In the genomic region with DNA sequence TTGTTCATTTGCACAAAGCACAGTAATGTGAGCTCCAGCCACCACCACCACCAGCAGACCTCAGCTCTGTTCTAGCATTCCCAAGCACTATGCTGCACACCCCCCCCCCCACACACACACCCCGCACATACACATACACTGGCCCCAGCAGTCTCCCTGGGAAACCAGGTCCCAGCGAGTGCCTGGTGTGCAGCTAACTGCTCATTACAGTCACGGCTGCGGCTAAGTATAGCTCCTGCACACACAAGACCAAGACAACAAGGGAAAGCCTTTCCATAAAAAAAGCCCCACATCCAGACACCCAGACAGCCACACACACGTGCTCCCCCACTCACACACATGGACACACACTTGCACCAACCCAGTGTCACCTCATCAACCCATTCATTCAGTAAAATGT, we compare ENCODE assay signal across 21 mouse cellular contexts. TPM values are rescaled to one million over a fixed set of nuclear protein-coding genes. Genes with fewer than 3 reads are reported as not detected.
"Had no signal": no experiment of that assay in that cellular context is flagged by ENCODE, and none has a peak within 500 bp of the region (broad histone marks: within the 10 kb centered on the region; RNA-seq: fewer than 3 reads in every experiment).

No protein-coding gene starts in this region.

- H3K4me1 ChIP-seq: limb, embryonic 10.5 days; liver, embryonic 15.5 days had no signal

- ATAC-seq: midbrain, embryonic 15.5 days had no signal

- H3K4me2 ChIP-seq: liver, embryonic 11.5 days; liver, embryonic 15.5 days; lung, embryonic 14.5 days; midbrain, embryonic 11.5 days; midbrain, embryonic 15.5 days; neural tube, embryonic 12.5 days had no signal

- H3K36me3 ChIP-seq: limb, embryonic 10.5 days; liver, embryonic 15.5 days; midbrain, embryonic 15.5 days; neural tube, embryonic 12.5 days had no signal

- H3K9ac ChIP-seq: liver, embryonic 15.5 days; lung, embryonic 14.5 days; midbrain, embryonic 15.5 days; neural tube, embryonic 12.5 days had no signal

- DNase-seq: kidney, adult 18-20 months; kidney, postnatal 10 days; kidney, postnatal 4 days; lung, embryonic 14.5 days; lung, postnatal 10 days; lung, postnatal 4 days; retina, postnatal 1 day; right cerebral cortex, postnatal 25 days; thymus, postnatal 36 days had no signal

- H3K27me3 ChIP-seq: liver, embryonic 15.5 days; midbrain, embryonic 15.5 days; neural tube, embryonic 12.5 days had no signal

- H3K27ac ChIP-seq: limb, embryonic 10.5 days; liver, embryonic 15.5 days; midbrain, embryonic 15.5 days; neural tube, embryonic 12.5 days had no signal

- H3K4me3 ChIP-seq: limb, embryonic 10.5 days; liver, embryonic 15.5 days; midbrain, embryonic 15.5 days; neural tube, embryonic 12.5 days had no signal

- H3K9me3 ChIP-seq: limb, embryonic 10.5 days; liver, embryonic 15.5 days; midbrain, embryonic 15.5 days; neural tube, embryonic 12.5 days had no signal

RNA-seq across cellular contexts. Expression of gene Kcnc1, which starts 16.5 kb away (rescaled TPM):
- total RNA-seq: monocyte, adult 5-6 weeks had no signal
- polyA plus RNA-seq: kidney, embryonic 14.5 days; liver, embryonic 15.5 days had no signal

RNA-seq across cellular contexts. Expression of gene Myod1, which starts 36.5 kb away (rescaled TPM):
- total RNA-seq: layer of hippocampus, postnatal 25 days; megakaryocyte, adult 5-6 weeks; monocyte, adult 5-6 weeks; neutrophil, adult 5-6 weeks had no signal
- polyA plus RNA-seq: midbrain, embryonic 11.5 days; small intestine, adult 2 months had no signal
